Mouse (Mus musculus): ENCODE results near the gene Hbb-bt. TPM values are rescaled to one million over a fixed set of nuclear protein-coding genes. Genes with fewer than 3 reads are reported as not detected.
A peak's percentile ranks its signal among the peaks of the same experiment; 100 is the strongest.
"Not testable (repeated sequence)": the region's sequence is repeated elsewhere in the genome, so short reads cannot be mapped to it uniquely, and the experiment has no call there.

Hbb-bt gene
- total RNA-seq (2021), result 10 to 100 TPM; 28.0 to 32.7 TPM
- long read RNA-seq, experiment 1, transcript Hbb-bt-201 (3 exons, 703 nt), result major isoform, 14 of 14 reads
- long read RNA-seq, experiment 1, partial matches to known transcripts, result 0 of 14 reads
- long read RNA-seq, experiment 1, other reads (novel, unspliced or antisense), result 0 of 14 reads
- long read RNA-seq, experiment 2, transcript Hbb-bt-201 (3 exons, 703 nt), result major isoform, 17 of 17 reads
- long read RNA-seq, experiment 2, partial matches to known transcripts, result 0 of 17 reads
- long read RNA-seq, experiment 2, other reads (novel, unspliced or antisense), result 0 of 17 reads

DNA sequence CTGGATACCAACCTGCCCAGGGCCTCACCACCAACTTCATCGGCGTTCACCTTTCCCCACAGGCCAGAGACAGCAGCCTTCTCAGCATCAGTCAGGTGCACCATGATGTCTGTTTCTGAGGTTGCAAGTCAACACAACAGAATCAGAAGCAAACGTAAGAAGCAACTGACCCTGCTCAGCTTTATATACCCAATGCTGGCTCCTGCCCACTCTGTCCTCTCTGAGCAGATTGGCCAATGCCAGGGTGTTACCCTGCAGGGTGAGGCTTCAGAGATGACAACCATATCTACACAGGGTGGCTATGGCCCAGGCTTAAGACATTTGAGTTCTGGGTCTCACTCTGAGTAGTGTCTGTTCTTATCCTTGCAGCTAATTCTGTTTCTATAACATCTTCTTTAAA is at the start of gene Hbb-bt:
Hbb-bt (minus strand) TSS at position 231 of the 400 bp plus-strand sequence.
- DNase-seq (ENCODE audit: low spot score), result no peak

DNA sequence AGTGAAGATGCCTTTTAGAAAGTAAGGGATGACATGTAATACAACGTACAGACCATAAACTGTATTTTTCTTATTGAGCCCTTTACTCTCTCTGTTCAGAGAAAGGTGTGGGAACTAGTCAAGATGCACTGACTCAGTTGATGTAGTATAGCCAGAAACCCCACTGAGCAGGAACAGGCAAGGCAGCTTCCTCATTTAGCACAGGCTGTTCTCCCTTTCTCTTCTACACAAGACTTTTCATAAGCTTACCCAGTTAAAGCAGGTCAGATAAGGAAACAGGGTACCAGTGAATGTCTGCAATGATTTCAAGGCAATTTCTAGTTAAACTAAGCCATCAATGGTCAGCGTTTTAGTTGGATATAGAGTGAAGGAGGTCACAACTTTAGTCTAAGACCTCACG is 47.7 kb upstream of the Hbb-bt start:
- no peak for DNase-seq (ENCODE audit: low spot score)

DNA sequence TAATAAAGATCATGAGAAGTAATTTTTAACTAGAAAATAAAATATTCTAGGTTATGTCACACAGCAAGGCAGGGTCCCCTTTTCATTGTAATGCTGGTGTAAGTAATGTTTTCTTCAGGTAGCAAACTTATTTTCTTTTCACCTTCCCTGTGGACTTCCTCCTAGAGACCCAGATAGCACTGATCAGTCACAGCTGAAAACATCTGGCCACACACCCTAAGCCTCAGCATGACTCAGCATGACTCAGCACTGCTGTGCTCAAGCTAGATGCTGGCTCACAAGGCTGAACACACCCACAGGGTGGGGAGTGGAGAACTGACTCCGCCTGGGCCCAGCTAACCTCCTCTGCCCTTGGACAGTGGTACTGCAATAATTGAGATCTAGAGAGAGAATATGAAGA is 47.1 kb upstream of the Hbb-bt start:
- peak; percentile 2 for DNase-seq (ENCODE audit: low spot score)

DNA sequence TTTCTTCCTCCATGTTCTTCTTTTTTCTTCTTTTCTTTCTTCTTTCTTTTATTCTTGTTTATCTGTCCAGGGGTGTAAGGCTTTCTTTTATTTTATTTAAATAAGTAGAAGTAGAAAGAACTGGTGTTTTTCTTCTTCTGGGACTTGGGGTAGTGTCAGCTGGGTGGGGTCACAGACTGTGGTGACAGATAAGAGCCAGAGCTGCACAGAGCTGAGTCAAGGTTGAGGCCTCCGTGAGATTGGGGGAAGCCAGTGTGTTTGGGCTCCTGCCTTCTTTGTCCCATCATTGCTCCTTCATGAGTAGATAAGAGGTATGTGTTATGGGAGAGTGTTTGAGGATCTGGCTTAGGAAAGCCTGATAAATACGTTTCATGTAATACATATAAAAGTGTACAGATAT is 45.3 kb upstream of the Hbb-bt start:
- DNase-seq (ENCODE audit: low spot score), result no peak

DNA sequence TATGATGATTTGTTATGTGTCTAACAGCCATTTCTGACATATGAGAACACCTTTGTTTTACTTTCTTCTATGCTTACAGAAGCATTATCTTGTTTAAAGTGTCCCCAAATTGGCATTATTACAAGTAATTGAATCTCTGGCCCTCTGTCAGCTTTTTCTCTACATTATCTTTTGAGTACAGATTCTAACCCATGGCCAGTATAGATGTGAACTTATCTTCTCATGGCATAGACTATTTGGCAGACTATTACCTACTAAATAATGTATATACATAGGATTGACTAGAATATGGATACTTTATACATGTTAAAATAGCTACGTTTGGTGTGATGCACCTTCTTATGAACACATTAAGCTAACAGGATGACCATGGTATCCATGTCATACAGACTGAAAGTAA is 40.9 kb upstream of the Hbb-bt start:
- no peak for DNase-seq (ENCODE audit: low spot score)

DNA sequence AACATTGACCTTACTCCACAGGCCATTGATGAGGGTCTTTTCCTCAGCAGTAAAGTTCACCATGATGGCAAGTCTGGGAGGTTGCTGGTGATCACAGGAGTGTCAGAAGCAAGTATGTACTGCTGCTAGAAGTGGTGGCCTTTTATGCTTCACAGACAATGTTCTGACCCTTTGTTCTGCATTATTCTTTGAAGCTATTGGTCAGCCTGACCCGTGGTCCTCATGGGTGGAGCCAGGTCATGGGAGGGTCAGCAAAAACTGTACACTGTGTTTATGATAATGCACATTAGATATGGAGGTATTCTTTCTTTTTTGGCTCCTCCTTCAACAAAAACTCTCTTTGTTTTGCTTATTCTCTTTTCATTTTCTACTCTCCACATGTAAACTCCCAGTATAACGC is 39.3 kb upstream of the Hbb-bt start, which contains the start of gene Hbb-y:
Hbb-y (minus strand) TSS at position 127 of the 400 bp plus-strand sequence.
- DNase-seq (ENCODE audit: low spot score), result no peak

DNA sequence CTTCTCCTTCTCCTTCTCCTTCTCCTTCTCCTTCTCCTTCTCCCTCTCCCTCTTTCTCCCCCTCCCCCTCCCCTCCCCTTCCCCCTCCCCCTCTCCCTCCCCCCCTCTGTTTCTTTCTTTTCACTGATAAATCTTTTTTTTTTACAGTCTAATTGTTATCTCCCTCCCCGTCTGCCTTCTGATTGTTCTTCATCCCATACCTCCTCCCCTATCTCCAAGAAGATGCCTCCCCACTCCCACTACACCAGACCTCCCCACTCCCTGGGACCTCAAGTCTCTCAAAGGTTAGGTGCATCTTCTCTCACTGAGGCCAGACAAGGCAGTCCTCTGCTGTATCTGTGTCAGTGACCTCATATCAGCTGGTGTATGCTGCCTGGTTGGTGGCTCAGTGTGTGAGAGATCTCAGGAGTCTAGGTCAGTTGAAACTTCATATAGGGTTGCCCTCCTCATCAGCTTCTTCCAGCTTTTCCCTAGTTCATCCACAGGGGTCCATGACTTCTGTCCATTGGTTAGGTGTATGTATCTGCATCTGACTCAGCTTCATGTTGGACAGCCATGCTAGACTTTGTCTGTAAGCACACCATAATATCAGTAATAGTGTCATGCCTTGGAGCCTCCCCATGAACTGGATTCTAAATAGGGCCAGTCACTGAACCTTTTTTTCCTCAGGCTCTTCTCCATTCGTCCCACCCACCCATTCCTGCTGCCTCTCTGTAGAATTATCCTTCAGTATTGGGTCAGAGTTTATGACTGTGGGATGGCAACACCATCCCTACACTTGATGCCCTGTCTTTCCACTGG is 30.9 kb upstream of the Hbb-bt start:
- no peak for DNase-seq (ENCODE audit: low spot score)

DNA sequence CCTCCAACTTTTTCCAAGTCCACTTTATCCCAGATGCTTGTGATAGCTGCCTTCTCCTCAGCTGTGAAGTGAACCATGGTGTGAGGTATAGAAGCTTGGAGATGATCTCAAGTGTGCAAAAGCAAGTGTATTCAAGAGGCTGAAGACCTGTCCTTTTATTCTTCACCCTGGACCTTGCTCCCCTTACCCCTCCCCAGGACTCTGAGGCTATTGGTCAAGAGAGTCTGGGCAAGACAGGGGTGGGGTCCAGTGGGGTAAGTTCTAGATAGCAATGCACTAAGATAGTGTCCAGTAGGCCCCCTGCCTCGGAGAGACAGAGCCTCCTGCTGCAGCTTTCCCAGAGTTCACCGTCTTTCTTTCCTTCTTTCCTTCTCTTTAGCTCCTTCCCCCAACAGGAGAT is 29.2 kb upstream of the Hbb-bt start, which contains the start of gene Hbb-bh1:
Hbb-bh1 (minus strand) TSS at position 131 of the 400 bp plus-strand sequence.
- DNase-seq (ENCODE audit: low spot score), result no peak

DNA sequence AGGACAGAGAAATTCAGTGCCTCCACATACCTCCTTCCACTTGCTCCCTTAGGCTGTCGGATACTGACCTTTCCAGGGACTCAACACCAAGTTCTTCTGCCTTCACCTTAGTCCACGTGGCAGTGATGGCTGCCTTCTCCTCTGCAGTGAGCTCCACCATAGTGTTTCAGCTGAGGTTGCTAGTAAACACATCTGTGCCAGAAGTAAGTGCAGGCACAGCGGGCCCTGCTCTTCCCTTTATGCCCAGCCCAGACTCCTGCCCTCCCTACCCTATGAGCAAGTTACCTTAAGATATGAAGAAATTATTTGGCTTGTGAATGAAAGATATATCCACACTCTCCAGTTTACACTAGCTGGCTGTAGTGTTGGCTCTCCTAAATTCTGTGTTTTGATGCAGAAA is 26.5 kb upstream of the Hbb-bt start, which contains the start of gene Hbb-bh2:
Hbb-bh2 (minus strand) TSS at position 253 of the 400 bp plus-strand sequence.
- DNase-seq (ENCODE audit: low spot score), result no peak

DNA sequence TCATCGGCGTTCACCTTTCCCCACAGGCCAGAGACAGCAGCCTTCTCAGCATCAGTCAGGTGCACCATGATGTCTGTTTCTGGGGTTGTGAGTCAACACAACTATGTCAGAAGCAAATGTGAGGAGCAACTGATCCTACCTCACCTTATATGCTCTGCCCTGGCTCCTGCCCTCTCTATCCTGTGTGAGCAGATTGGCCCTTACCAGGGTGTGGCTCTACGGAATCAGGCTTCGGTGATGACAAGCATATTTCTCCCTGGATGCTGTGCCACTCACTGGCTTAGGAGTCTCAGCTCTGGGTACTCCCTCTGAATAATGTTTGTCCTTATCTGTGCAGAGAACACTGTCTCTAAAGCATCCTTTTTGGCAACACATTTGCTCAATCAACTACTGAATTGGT is 14.0 kb upstream of the Hbb-bt start, which contains the start of gene Hbb-bs:
Hbb-bs (minus strand) TSS at position 289 of the 400 bp plus-strand sequence.
- DNase-seq (ENCODE audit: low spot score), result no peak

DNA sequence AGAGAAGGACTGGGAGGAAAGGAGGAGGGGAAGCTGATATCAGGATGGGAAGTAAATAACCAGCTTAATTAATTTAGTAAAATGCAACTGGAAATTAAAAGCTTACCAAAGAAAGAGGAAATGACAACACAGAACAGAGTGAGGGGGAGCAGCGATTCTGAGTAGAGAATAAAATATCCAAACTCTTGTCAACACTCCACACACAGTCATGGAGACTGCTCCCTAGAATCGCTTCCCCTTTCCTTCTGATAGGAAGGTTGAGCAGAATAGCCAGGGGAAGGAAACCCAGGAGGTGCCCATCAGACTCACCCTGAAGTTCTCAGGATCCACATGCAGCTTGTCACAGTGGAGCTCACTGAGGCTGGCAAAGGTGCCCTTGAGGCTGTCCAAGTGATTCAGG is 13.3 kb upstream of the Hbb-bt start:
- DNase-seq (ENCODE audit: low spot score), result not testable (repeated sequence)

DNA sequence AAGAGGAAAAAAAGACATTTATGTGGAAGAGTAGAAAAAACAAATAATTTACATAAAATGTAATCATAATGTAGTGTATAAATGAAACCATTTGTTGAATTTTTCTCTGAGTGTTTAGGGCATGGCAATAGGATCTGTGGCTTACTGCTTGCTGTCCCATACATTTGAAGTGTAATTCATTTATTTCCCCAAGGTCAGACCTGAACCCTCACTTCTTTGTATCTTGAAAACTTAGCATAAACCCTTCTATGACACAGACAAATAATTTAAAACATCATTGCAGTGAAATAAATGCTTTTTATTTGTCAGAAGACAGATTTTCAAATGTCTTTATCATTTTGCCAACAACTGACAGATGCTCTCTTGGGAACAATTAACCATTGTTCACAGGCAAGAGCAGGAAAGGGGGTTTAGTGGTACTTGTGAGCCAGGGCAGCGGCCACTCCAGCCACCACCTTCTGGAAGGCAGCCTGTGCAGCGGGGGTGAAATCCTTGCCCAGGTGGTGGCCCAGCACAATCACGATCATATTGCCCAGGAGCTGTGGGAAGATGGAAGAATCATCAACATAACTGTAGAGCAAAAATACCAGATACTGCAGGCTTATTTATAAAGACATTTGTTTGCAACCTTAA is 12.6 kb upstream of the Hbb-bt start:
- DNase-seq (ENCODE audit: low spot score), result no peak

DNA sequence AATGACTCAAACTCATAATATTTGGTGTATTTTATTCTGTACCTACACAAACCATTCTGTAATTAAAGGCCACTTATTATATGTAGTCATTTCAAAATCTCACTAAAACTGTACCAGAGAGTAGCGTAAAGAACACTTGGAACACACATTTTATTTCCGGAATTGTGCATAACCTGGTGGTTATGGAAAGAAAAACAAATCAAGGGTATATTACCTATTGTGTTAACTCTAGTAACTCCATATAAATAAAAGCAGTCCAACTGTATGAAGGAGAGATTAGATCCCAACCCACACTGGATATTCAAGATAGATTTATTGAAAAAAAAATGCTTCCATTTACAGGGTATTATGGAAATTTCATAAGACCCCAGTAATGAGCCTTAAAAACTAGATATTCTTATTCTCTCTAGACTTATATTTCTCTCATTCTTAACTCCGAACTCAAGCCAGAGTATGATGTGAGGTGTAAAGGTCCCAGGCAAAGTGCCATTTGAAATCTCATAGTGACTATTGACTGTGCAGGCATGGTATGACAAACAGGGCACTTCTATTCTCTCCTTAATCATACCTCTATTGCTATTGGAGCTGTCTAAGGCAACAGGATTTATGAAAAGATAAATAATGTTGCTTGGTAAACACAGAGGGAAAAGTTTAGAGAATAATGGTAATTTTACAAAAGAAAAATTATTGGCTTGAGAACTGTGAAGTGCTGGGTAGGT is 11.9 kb upstream of the Hbb-bt start:
- DNase-seq (ENCODE audit: low spot score), result no peak

DNA sequence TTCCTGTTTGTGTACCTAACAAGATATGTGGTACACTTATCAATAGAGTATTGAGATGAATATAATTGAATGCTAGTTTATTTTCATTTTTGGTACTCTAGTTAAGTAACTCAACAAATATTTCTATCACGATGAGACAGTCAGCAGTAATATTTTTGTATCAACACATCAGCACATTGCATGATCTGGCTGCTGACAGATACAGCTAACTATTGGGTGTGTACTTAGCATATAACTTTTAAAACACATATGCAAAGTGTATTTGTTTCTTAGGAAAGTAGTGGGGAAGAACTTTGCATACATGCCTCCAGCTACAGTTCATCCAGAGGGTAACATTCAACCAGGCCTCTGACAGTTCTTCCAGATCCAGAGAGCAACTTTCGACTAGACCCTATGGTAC is 10.8 kb upstream of the Hbb-bt start:
- no peak for DNase-seq (ENCODE audit: low spot score)

DNA sequence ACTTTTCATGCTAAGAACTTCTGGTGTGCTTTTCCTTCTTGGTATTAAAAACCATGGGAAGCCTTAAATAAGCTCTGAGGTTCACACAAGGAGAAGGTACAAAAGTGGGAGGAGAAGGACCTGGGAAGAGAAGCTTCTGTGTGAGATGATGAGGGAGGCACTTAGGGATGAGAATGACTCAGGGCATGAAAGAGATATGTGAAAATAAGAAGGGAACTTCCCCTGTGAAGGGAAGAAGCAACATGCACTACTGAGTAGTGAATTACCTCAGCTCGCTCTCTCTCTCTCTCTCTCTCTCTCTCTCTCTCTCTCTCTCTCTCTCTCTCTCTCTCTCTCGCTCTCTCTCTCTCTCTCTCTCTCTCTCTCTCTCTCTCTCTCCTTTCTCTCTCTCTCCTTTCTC is 1.3 kb upstream of the Hbb-bt start:
- DNase-seq (ENCODE audit: low spot score), result not testable (repeated sequence)

DNA sequence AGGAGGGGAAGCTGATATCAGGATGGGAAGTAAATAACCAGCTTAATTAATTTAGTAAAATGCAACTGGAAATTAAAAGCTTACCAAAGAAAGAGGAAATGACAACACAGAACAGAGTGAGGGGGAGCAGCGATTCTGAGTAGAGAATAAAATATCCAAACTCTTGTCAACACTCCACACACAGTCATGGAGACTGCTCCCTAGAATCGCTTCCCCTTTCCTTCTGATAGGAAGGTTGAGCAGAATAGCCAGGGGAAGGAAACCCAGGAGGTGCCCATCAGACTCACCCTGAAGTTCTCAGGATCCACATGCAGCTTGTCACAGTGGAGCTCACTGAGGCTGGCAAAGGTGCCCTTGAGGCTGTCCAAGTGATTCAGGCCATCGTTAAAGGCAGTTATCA is 644 bp downstream of the Hbb-bt start:
- not testable (repeated sequence) for DNase-seq (ENCODE audit: low spot score)

DNA sequence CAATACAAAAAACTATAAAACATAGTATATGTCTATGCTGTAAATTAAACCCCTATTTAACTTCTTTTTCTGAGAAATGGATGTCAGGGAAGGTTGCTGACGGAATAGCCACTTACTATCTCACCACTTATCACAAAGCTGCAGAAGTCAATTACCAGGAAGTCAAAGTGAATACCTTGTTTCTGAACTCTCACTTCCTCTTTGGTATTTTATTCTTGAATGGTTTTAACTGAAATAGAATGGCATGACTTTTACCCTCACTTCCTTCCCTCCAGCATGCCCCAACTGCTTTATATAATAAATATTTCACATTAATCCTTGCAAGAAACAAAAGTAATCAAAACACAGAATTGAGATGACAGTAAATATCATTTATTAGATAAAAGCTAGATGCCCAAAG is 1.6 kb downstream of the Hbb-bt start:
- DNase-seq (ENCODE audit: low spot score), result no peak

DNA sequence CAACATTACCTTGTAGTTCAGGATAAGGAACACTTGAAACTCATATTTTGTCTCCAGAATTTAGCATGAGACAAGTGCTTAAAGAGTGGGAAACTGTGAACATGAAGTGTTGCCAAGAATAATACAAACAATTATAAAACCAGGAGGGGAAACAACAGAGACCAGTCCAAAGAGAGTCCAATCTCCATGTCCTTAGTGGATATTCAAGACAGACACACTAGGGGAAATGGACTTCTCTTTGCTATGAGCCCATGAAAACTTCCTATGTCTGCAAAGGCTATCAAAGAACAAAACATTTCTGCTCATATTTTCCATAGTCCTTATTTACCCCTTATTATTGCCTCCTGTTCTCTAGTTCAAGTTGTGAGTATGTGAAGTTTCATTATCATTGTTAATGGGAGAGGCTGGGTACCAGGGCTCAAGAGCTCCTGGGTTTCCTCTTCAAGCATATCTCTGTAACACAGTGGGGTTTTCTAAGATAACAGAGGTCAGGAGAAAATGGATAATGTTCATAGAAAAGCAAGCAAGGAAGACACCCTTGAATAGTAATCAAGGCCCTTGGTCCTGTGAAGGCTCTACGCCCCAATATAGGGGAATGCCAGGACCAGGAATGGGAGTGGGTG is 2.5 kb downstream of the Hbb-bt start:
- DNase-seq (ENCODE audit: low spot score), result no peak

DNA sequence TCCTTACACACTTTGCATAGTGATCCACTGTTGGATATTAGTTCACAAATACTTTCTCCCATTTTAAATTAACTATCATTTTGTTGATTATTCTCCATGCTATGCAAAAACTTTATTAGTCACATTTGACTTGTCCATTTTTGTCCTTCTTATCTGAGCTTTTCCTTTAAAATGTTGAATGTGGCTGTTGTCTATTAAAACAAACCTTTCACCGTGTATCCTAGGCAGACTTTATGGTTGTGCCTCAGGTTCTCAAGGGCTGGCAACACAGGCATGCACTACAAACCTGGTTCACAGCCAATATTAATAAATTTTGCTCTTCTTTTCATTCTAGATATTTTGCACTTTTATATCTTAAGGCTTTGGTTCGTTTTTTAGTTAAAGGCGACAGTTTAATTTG is 3.0 kb downstream of the Hbb-bt start:
- DNase-seq (ENCODE audit: low spot score), result no peak

DNA sequence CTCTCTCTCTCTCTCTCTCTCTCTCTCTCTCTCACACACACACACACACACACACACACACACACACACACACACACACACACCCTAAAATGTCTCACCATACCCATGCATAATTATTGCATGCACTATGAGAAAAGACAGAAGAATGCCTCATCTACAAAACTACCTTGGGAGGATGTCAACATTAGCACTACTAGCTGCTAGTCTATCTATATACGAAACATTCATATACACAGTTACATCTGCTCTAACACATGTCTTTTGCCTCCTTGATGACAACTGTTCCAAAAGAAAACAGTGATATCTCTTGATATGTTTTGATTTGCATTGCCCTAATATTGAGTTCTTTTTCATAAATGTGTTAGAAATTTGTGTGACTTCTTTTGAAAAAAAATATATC is 3.5 kb downstream of the Hbb-bt start:
- DNase-seq (ENCODE audit: low spot score), result no peak

DNA sequence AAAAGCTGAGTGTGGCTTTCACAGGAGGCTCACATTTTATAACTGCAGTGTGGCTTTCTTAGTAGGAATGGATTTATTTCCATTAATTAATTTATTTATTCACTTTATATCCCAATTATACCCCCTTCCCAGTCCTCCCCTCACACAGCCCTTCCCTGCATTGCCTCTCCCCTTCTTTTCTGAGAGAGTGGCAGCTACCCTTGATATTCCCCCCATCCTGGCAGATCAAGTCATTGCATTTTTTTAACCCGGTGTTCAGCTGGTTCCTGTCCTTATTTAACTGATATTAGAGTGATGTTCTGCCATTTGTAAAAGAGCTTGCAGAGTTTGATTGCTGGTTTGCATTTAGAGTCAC is 4.0 kb downstream of the Hbb-bt start:
- no peak for DNase-seq (ENCODE audit: low spot score)

Data from gastrocnemius, adult 18-20 months (tissue).